Mouse (Mus musculus): ENCODE measurements around the gene Ralgps2. TPM values are rescaled to one million over a fixed set of nuclear protein-coding genes. Genes with fewer than 3 reads are reported as not detected.

Ralgps2 gene
- polyA plus RNA-seq, 1 experiment: 17.5 TPM

DNA sequence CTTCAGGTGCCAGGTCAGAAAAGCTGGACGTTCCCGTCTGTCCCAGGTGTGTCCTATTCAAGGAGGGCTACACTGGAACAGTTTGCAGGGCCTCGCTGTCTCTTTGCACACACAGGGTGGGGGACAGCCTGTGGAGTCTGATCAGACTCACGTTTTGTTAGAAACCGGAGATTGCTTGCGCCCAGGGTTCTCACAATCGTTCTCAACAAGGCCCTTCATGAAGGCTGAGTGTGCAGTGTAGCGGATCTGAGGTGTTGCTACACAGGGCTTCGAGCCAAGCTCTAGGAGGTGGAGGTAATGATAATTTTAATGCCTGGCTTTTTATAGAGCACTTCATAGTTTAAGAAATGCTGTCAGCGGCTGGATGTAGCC lies 178.0 kb downstream of the Ralgps2 start:
- 83% methylated on average over 10 of the region's 10 CpGs for WGBS
- no peak overlapping the region for H3K27ac ChIP-seq (ENCODE audit: control insufficient read depth, insufficient read depth, low read depth, low read length, poor library complexity)
- no peak overlapping the region for H3K4me3 ChIP-seq (replicated peaks; ENCODE audit: control insufficient read depth, low read depth, low read length)
- TF ChIP-seq POLR2A (IDR thresholded peaks at IDR 0.05; ENCODE audit: borderline replicate concordance, control insufficient read depth, low read depth, low read length) (no peak), CTCF (IDR thresholded peaks at IDR 0.05; ENCODE audit: control insufficient read depth, insufficient read depth, low read length) (no peak)
- no peaks in the 10 kb centered on the region for H3K4me1 ChIP-seq (ENCODE audit: control insufficient read depth, insufficient read depth, low read length)

DNA sequence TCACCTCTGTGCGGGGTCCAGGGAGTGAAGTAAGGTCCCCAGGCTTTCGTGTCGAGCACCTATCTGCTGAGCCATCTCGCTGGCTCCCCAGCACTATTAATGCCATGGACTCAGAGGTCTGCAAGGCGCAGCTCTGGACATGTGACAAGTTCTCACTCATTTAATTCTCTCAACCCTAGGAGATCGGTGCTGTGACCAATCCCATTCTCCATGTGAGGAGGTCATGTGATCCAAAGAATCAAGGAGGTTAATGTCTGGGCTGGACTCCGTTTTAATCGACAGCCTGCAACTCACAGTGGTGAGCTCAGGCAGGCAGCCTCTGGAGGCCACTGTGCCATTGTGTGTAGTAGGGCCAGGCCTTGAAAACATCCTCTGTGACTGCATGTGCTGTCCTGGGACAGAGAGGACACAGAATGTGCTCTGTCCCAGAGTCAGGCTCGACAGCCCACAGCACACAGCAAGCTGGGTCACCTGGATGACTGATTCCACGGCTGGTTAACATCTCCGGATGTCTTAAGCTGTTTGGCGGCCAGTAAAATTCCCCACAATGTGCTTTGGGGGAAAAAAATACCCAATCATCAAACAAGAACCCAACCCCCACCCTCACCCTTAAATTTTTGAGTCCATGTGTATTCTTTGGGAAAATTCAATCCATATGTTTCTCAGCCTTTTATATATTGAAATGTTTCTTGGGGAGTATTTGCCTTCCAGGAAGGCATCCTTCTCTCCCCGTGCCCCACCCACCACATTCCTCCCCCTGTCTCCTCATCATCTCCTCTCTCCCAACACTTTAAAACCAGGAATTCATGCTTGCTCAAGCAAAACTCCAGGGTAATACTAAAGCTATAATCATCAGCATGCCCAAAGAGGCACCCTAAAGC lies 178.6 kb downstream of the Ralgps2 start:
- 82% methylated on average over 13 of the region's 13 CpGs for WGBS

DNA sequence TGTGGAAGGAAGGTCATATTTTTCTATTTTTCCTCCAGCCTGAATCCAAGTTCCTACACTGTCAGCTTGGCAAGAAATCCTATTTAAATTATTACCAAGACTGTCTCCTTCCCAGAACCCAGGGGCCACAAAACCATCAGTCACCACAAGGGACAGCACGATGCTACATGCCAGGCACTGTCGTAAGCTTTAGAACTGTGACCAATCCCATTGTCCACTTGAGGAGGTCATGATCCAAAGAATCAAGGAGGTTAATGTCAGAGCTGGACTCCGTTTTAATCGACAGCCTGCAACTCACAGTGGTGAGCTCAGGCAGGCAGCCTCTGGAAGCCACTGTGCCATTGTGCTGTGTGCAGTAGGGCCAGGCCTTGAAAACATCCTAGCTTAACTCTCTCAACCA lies 181.1 kb downstream of the Ralgps2 start:
- WGBS: 85% methylated on average over 4 of the region's 4 CpGs
- Histone ChIP-seq H3K4me1 (ENCODE audit: control insufficient read depth, insufficient read depth, low read length) (no peaks in the 10 kb centered on the region), H3K4me3 (replicated peaks; ENCODE audit: control insufficient read depth, low read depth, low read length) (no peak overlapping the region), H3K27ac (ENCODE audit: control insufficient read depth, insufficient read depth, low read depth, low read length, poor library complexity) (no peak overlapping the region)
- TF ChIP-seq POLR2A (IDR thresholded peaks at IDR 0.05; ENCODE audit: borderline replicate concordance, control insufficient read depth, low read depth, low read length) (no peak), CTCF (IDR thresholded peaks at IDR 0.05; ENCODE audit: control insufficient read depth, insufficient read depth, low read length) (no peak)

More for the DNA sequence above, 178.6 kb downstream of the Ralgps2 start:
- Histone ChIP-seq H3K27ac (ENCODE audit: control insufficient read depth, insufficient read depth, low read depth, low read length, poor library complexity) (no peak overlapping the region), H3K4me1 (ENCODE audit: control insufficient read depth, insufficient read depth, low read length) (no peaks in the 10 kb centered on the region), H3K4me3 (replicated peaks; ENCODE audit: control insufficient read depth, low read depth, low read length) (no peak overlapping the region)
- TF ChIP-seq CTCF (IDR thresholded peaks at IDR 0.05; ENCODE audit: control insufficient read depth, insufficient read depth, low read length): no peak
- no peak for TF ChIP-seq POLR2A (IDR thresholded peaks at IDR 0.05; ENCODE audit: borderline replicate concordance, control insufficient read depth, low read depth, low read length)

DNA sequence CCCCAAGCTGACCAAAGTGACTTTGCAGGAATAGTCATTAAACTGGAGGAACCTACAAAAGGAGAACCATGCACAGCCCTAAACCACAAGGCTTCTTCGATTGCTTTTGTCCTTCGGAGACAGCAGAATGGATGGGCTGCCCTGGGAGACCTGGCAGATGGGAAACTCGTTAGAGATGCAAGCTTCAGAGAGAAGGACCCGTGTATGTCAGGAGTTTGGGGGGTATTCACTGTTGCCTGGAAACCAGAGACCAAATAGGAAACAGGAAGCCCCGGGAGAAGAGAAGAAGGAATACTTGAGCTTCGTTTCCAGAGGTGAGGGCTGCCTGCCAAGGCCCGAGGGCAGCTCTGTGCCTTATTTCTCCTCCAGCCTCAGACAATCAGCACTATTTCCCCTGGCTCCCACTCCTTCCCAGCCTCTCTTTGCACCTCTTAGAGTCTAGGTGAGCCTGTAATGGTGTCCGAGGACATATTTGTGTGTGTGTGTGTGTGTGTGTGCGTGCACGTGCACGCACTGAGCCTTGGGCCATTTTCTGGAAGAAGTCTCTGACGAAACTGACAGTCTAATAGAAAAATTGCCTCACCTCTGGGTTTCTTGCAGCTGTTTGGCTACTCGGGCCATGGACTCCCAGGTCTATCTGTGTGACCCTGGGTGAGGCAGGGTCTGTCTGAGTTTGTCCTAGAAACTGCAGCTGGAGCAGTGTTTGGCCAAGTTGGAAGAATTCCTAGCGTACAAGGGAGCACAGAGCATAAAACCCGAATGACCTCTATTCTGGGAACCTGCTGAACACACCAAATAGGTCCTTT lies 184.6 kb downstream of the Ralgps2 start:
- Histone ChIP-seq H3K4me3 (replicated peaks; ENCODE audit: control insufficient read depth, low read depth, low read length) (no peak overlapping the region), H3K27ac (ENCODE audit: control insufficient read depth, insufficient read depth, low read depth, low read length, poor library complexity) (no peak overlapping the region), H3K4me1 (ENCODE audit: control insufficient read depth, insufficient read depth, low read length) (peaks cover 2% of the 10 kb centered on the region)
- TF ChIP-seq CTCF (IDR thresholded peaks at IDR 0.05; ENCODE audit: control insufficient read depth, insufficient read depth, low read length) (no peak), POLR2A (IDR thresholded peaks at IDR 0.05; ENCODE audit: borderline replicate concordance, control insufficient read depth, low read depth, low read length) (no peak)
- 38% methylated on average over 15 of the region's 15 CpGs for WGBS

Other genes with a start within 250 kb of the Ralgps2 start
- 8.6 and 9.4 TPM in 2 replicates for gene Fam20b, start 220.5 kb downstream of the Ralgps2 start, polyA plus RNA-seq (2011; ENCODE audit: insufficient read depth, insufficient read length, low replicate concordance, missing spikeins)
- 1.1 and 1.2 TPM in 2 replicates for gene Angptl1, start 101.1 kb downstream of the Ralgps2 start, polyA plus RNA-seq (2011; ENCODE audit: insufficient read depth, insufficient read length, low replicate concordance, missing spikeins)
- not detected in 2 replicates for gene Tex35, start 169.1 kb upstream of the Ralgps2 start, polyA plus RNA-seq (2011; ENCODE audit: insufficient read depth, insufficient read length, low replicate concordance, missing spikeins)

Measured in bone marrow, adult 2 months (tissue).